Mouse (Mus musculus) cortical plate, adult 2 months (tissue): ENCODE results near the gene Fkbp8.

Experiments used
- CTCF ChIP-seq: fragments of 200-500 bp; IDR thresholded peaks from 2 replicates; pipeline ENCODE4 v1.5.1; 2011; ENCODE audit warnings: mild to moderate bottlenecking, control low read depth, low read length; ENCODE audit not compliant: insufficient read depth; ENCODE audit errors: extremely low read depth
- POLR2A ChIP-seq: fragments of 200-500 bp; IDR thresholded peaks from 2 replicates; pipeline ENCODE4 v1.6.1; 2011; ENCODE audit warnings: mild to moderate bottlenecking, low read length, control low read depth; ENCODE audit not compliant: insufficient read depth; ENCODE audit errors: extremely low read depth

DNA sequence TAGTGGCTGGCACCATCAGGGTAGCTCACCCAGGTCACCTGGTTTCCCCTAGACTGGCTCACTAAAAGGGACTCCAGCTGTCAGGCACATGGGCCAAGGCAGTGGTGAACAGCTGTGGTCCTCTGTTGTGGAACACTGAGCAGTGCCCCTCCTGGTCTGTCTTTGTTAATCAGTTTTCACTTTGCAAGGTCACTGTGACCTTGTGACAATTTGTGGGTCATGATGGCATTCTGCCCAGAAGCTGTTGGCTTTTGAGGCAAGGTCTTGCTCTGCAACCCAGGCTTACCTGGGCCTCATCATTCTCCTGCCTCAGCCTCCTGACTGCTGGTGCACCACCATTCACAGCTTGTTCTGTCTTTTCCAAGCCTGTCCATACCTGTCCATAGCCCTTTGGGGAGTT, 42.8 kb downstream of the Fkbp8 start:
- TF ChIP-seq CTCF (no peak), POLR2A (no peak)
